Mouse (Mus musculus): Measurements from ENCODE around the gene Grip1. TPM values are rescaled to one million over a fixed set of nuclear protein-coding genes. Genes with fewer than 3 reads are reported as not detected.

Gene Grip1
- polyA plus RNA-seq, 1 experiment from 2014 or later, result 3.2 TPM

DNA sequence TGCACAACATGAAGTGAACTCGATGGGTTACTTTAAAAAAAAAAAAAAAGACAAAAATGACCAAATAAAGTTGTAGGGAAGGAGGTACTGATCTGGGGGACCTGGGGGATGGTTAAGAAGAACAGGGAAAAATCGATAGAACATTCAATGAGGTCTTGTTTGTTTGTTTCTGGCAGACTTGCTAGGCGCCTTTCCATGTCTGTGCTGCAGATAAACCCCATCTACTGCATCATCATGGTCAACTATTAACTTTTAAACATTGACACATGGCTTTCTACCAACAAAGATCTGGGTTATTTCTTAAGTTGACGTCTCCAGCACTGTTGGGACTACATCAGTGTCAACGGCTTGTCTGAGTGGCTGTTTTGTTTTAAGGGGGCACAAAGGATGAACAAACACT is 474.3 kb downstream of the Grip1 start:
- WGBS, result 76% methylated on average over 5 of the region's 5 CpGs
- DNase-seq (ENCODE audit: low spot score), result no peak
- no peak for ATAC-seq (replicated peaks; ENCODE audit: low FRiP score, low TSS enrichment, low read depth)

GRCm38 (mm10) chr10:119928921-119929320 is 475.3 kb downstream of the Grip1 start:
- Histone ChIP-seq H3K4me3 (ENCODE audit: low read depth, low read length) (no peak overlapping the region), H3K36me3 (ENCODE audit: control insufficient read depth, insufficient read depth, low read length) (no peaks in the 10 kb centered on the region), H3K4me1 (replicated peaks; ENCODE audit: control insufficient read depth, insufficient read depth, low read length) (no peaks in the 10 kb centered on the region), H3K27me3 (replicated peaks; ENCODE audit: control insufficient read depth, insufficient read depth, low read length) (no peaks in the 10 kb centered on the region), H3K9ac (ENCODE audit: low read length) (no peak overlapping the region), H3K4me2 (ENCODE audit: low read length) (no peak overlapping the region), H3K27ac (ENCODE audit: low read depth) (no peak overlapping the region), H3K9me3 (ENCODE audit: control insufficient read depth, low read length) (no peaks in the 10 kb centered on the region)
- ATAC-seq (replicated peaks; ENCODE audit: low FRiP score, low TSS enrichment, low read depth) (no peak), DNase-seq (ENCODE audit: low spot score) (no peak)
- WGBS, result 87% methylated on average over 2 of the region's 2 CpGs

More for the DNA sequence above, 474.3 kb downstream of the Grip1 start:
- Histone ChIP-seq H3K9ac (ENCODE audit: low read length) (no peak overlapping the region), H3K4me1 (replicated peaks; ENCODE audit: control insufficient read depth, insufficient read depth, low read length) (no peaks in the 10 kb centered on the region), H3K9me3 (ENCODE audit: control insufficient read depth, low read length) (no peaks in the 10 kb centered on the region), H3K27ac (ENCODE audit: low read depth) (no peak overlapping the region), H3K4me3 (ENCODE audit: low read depth, low read length) (no peak overlapping the region), H3K27me3 (replicated peaks; ENCODE audit: control insufficient read depth, insufficient read depth, low read length) (no peaks in the 10 kb centered on the region), H3K4me2 (ENCODE audit: low read length) (no peak overlapping the region), H3K36me3 (ENCODE audit: control insufficient read depth, insufficient read depth, low read length) (no peaks in the 10 kb centered on the region)

- Histone ChIP-seq H3K27ac (ENCODE audit: low read depth) (no peak overlapping the region), H3K4me1 (replicated peaks; ENCODE audit: control insufficient read depth, insufficient read depth, low read length) (no peaks in the 10 kb centered on the region), H3K4me3 (ENCODE audit: low read depth, low read length) (no peak overlapping the region), H3K4me2 (ENCODE audit: low read length) (no peak overlapping the region), H3K9ac (ENCODE audit: low read length) (no peak overlapping the region), H3K36me3 (ENCODE audit: control insufficient read depth, insufficient read depth, low read length) (no peaks in the 10 kb centered on the region), H3K9me3 (ENCODE audit: control insufficient read depth, low read length) (no peaks in the 10 kb centered on the region), H3K27me3 (replicated peaks; ENCODE audit: control insufficient read depth, insufficient read depth, low read length) (no peaks in the 10 kb centered on the region)
- no peak for DNase-seq (ENCODE audit: low spot score)
- ATAC-seq (replicated peaks; ENCODE audit: low FRiP score, low TSS enrichment, low read depth), result no peak
- 53% methylated on average over 4 of the region's 4 CpGs for WGBS
Measured at GRCm38 (mm10) chr10:119932794-119933193, 479.2 kb downstream of the Grip1 start.

- DNase-seq (ENCODE audit: low spot score) (no peak), ATAC-seq (replicated peaks; ENCODE audit: low FRiP score, low TSS enrichment, low read depth) (no peak)
- WGBS, result 86% methylated on average over 5 of the region's 5 CpGs
- Histone ChIP-seq H3K4me1 (replicated peaks; ENCODE audit: control insufficient read depth, insufficient read depth, low read length) (no peaks in the 10 kb centered on the region), H3K27ac (ENCODE audit: low read depth) (no peak overlapping the region), H3K9me3 (ENCODE audit: control insufficient read depth, low read length) (no peaks in the 10 kb centered on the region), H3K4me2 (ENCODE audit: low read length) (no peak overlapping the region), H3K4me3 (ENCODE audit: low read depth, low read length) (no peak overlapping the region), H3K27me3 (replicated peaks; ENCODE audit: control insufficient read depth, insufficient read depth, low read length) (no peaks in the 10 kb centered on the region), H3K9ac (ENCODE audit: low read length) (no peak overlapping the region), H3K36me3 (ENCODE audit: control insufficient read depth, insufficient read depth, low read length) (no peaks in the 10 kb centered on the region)
Measured at GRCm38 (mm10) chr10:119933362-119933761, 479.7 kb downstream of the Grip1 start.

GRCm38 (mm10) chr10:119935231-119935630 is 481.6 kb downstream of the Grip1 start:
- Histone ChIP-seq H3K36me3 (ENCODE audit: control insufficient read depth, insufficient read depth, low read length) (no peaks in the 10 kb centered on the region), H3K4me1 (replicated peaks; ENCODE audit: control insufficient read depth, insufficient read depth, low read length) (no peaks in the 10 kb centered on the region), H3K27me3 (replicated peaks; ENCODE audit: control insufficient read depth, insufficient read depth, low read length) (no peaks in the 10 kb centered on the region), H3K27ac (ENCODE audit: low read depth) (no peak overlapping the region), H3K4me2 (ENCODE audit: low read length) (no peak overlapping the region), H3K9me3 (ENCODE audit: control insufficient read depth, low read length) (no peaks in the 10 kb centered on the region), H3K9ac (ENCODE audit: low read length) (no peak overlapping the region), H3K4me3 (ENCODE audit: low read depth, low read length) (no peak overlapping the region)
- DNase-seq (ENCODE audit: low spot score) (no peak), ATAC-seq (replicated peaks; ENCODE audit: low FRiP score, low TSS enrichment, low read depth) (no peak; the same call in 1 of the 2 replicates)
- 78% methylated on average over 6 of the region's 6 CpGs for WGBS

DNA sequence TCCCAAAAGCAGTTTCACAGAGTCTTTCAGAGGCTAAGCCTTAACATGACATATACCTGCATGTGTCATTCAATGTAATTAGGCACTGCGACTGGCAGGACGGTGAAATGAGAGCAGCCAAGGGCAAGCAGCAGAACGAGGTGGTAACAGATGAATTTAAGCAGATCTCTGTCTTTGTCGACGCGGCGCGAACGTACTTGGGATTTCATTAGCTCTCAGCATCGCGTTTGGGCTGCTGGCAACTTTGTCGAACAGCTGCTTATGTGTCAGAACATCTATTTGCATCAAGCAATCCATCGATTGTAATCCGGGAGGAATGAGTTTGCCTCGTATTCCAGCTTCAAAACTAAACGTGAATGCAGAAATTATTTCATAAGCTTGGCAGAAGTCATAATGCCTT is 483.9 kb downstream of the Grip1 start:
- Histone ChIP-seq H3K4me1 (replicated peaks; ENCODE audit: control insufficient read depth, insufficient read depth, low read length) (no peaks in the 10 kb centered on the region), H3K36me3 (ENCODE audit: control insufficient read depth, insufficient read depth, low read length) (no peaks in the 10 kb centered on the region), H3K9me3 (ENCODE audit: control insufficient read depth, low read length) (no peaks in the 10 kb centered on the region), H3K9ac (ENCODE audit: low read length) (no peak overlapping the region), H3K27me3 (replicated peaks; ENCODE audit: control insufficient read depth, insufficient read depth, low read length) (no peaks in the 10 kb centered on the region), H3K27ac (ENCODE audit: low read depth) (no peak overlapping the region), H3K4me2 (ENCODE audit: low read length) (no peak overlapping the region), H3K4me3 (ENCODE audit: low read depth, low read length) (no peak overlapping the region)
- no peak for ATAC-seq (replicated peaks; ENCODE audit: low FRiP score, low TSS enrichment, low read depth)
- 91% methylated on average over 16 of the region's 16 CpGs for WGBS
- DNase-seq (ENCODE audit: low spot score), result no peak

DNA sequence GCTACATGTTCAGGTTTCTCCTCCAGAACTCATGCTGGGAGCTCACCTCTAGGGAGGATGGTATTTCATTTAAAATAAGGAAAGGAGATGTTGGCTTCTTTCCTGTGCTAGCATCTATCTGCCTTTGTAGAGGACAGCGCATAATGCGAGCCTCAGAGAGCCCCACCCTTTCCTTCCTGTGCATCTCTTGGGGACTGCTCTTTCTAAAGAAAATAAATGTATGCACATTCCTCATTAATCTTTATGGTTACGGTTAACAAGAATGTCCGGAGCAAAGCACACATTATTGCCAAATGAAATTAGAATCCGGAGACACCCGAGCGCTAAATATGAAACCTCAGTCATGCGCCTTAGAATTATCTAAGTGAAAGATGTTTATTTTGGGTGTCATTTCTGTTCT is 490.3 kb downstream of the Grip1 start:
- Histone ChIP-seq H3K4me1 (replicated peaks; ENCODE audit: control insufficient read depth, insufficient read depth, low read length) (no peaks in the 10 kb centered on the region), H3K4me2 (ENCODE audit: low read length) (no peak overlapping the region), H3K4me3 (ENCODE audit: low read depth, low read length) (no peak overlapping the region), H3K9ac (ENCODE audit: low read length) (no peak overlapping the region), H3K27me3 (replicated peaks; ENCODE audit: control insufficient read depth, insufficient read depth, low read length) (no peaks in the 10 kb centered on the region), H3K36me3 (ENCODE audit: control insufficient read depth, insufficient read depth, low read length) (no peaks in the 10 kb centered on the region), H3K9me3 (ENCODE audit: control insufficient read depth, low read length) (no peaks in the 10 kb centered on the region), H3K27ac (ENCODE audit: low read depth) (no peak overlapping the region)
- ATAC-seq (replicated peaks; ENCODE audit: low FRiP score, low TSS enrichment, low read depth) (no peak), DNase-seq (ENCODE audit: low spot score) (no peak)
- whole genome bisulfite sequencing, result 78% methylated on average over 8 of the region's 8 CpGs

- H3K9me3 ChIP-seq (ENCODE audit: control insufficient read depth, low read length), result no peaks in the 10 kb centered on the region
- no peak overlapping the region for H3K4me2 ChIP-seq (ENCODE audit: low read length)
- no peak overlapping the region for H3K27ac ChIP-seq (ENCODE audit: low read depth)
- no peak overlapping the region for H3K4me3 ChIP-seq (ENCODE audit: low read depth, low read length)
- no peak for DNase-seq (ENCODE audit: low spot score)
- no peaks in the 10 kb centered on the region for H3K36me3 ChIP-seq (ENCODE audit: control insufficient read depth, insufficient read depth, low read length)
- no peaks in the 10 kb centered on the region for H3K4me1 ChIP-seq (replicated peaks; ENCODE audit: control insufficient read depth, insufficient read depth, low read length)
- H3K9ac ChIP-seq (ENCODE audit: low read length), result no peak overlapping the region
- H3K27me3 ChIP-seq (replicated peaks; ENCODE audit: control insufficient read depth, insufficient read depth, low read length), result no peaks in the 10 kb centered on the region
- no peak for ATAC-seq (replicated peaks; ENCODE audit: low FRiP score, low TSS enrichment, low read depth)
- WGBS, result 77% methylated on average over 6 of the region's 6 CpGs
Measured at GRCm38 (mm10) chr10:119951460-119951859, 497.8 kb downstream of the Grip1 start.

DNA sequence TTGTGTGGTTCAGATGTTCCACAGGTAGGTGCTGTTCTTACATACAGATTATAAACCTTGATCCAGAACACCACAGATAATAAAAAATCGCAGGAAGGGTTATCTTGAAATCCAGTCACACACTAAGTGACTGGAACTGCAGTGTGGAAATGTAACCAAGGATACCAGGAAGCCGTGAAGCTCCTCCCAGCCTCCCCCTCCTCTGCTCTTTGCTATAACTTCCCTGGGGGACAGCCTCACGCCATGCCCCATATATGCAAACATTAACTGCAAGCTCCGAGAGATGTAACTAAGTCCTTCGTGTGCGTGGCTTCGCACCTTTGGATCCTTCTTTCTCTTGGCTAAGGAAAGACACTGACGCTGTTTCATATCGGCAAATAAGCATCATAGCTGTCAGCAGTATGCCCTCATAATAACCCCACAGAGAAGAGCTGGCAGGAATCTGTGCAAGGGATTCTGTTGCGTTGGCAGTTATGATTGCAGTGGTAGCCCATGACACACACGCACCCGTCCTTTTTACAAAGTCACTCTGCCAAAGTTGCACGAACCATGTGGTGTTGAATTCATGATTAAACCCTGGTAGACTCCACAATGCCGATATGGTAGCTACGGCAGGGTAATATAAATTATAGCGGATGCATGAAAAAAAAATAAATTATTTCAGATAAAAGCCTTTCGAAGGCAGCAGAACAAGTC is 503.8 kb downstream of the Grip1 start:
- no peak for DNase-seq (ENCODE audit: low spot score)
- H3K36me3 ChIP-seq (ENCODE audit: control insufficient read depth, insufficient read depth, low read length), result no peaks in the 10 kb centered on the region
- H3K4me2 ChIP-seq (ENCODE audit: low read length), result no peak overlapping the region
- H3K9me3 ChIP-seq (ENCODE audit: control insufficient read depth, low read length), result no peaks in the 10 kb centered on the region
- H3K27me3 ChIP-seq (replicated peaks; ENCODE audit: control insufficient read depth, insufficient read depth, low read length), result no peaks in the 10 kb centered on the region
- no peak overlapping the region for H3K9ac ChIP-seq (ENCODE audit: low read length)
- 81% methylated on average over 17 of the region's 17 CpGs for WGBS
- ATAC-seq (replicated peaks; ENCODE audit: low FRiP score, low TSS enrichment, low read depth), result no peak
- no peak overlapping the region for H3K4me3 ChIP-seq (ENCODE audit: low read depth, low read length)
- H3K4me1 ChIP-seq (replicated peaks; ENCODE audit: control insufficient read depth, insufficient read depth, low read length), result no peaks in the 10 kb centered on the region
- H3K27ac ChIP-seq (ENCODE audit: low read depth), result no peak overlapping the region

Measured in intestine, embryonic 14.5 days (tissue).